Mouse (Mus musculus) kidney, postnatal 4 days (tissue): ENCODE data around the gene Vmn1r158.
"Not testable (repeated sequence)": the region's sequence is repeated elsewhere in the genome, so short reads cannot be mapped to it uniquely, and the experiment has no call there.

Experiments
- DNase-seq, 2 experiments: peaks; one replicate each; pipeline ENCODE4 v3.0.0; 2021; ENCODE audit warnings: mixed read lengths in 2 of 2

The Vmn1r158 gene

GRCm38 (mm10) chr7:22790682-22791081 is at the start of gene Vmn1r158:
TSS of gene Vmn1r158 (minus strand) at chr7:22790782.
- not testable (repeated sequence) for DNase-seq

- not testable (repeated sequence) for DNase-seq
Measured at GRCm38 (mm10) chr7:22775981-22776380, 14.6 kb downstream of the Vmn1r158 start.

- DNase-seq, result not testable (repeated sequence)
Measured at GRCm38 (mm10) chr7:22761397-22761796, 29.2 kb downstream of the Vmn1r158 start, which contains the start of gene Vmn1r157. TSS of gene Vmn1r157 (plus strand) at chr7:22761697.
